Mouse (Mus musculus) limb, embryonic 15.5 days (tissue): ENCODE results near the gene Zfp987. TPM values are rescaled to one million over a fixed set of nuclear protein-coding genes. Genes with fewer than 3 reads are reported as not detected.
"Not testable (repeated sequence)": the region's sequence is repeated elsewhere in the genome, so short reads cannot be mapped to it uniquely, and the experiment has no call there.

Experiments
- ATAC-seq: fragments of 200-750 bp; cut with Nextera tagmentation; 2 replicates; pipeline ENCODE4 v1.8.0; 2017; ENCODE audit warnings: low read depth, moderate TSS enrichment; ENCODE audit not compliant: insufficient number of reproducible peaks, low FRiP score, low TSS enrichment
- H3K27ac ChIP-seq: fragments of 300-500 bp; sonication (generic); 2 replicates; pipeline ENCODE4 v1.5.1; 2015; ENCODE audit warnings: moderate library complexity, mild to moderate bottlenecking, inconsistent platforms
- H3K27me3 ChIP-seq: fragments of 300-500 bp; sonication (generic); 2 replicates; pipeline ENCODE4 v1.6.1; 2015; ENCODE audit warnings: inconsistent platforms
- H3K36me3 ChIP-seq: fragments of 300-500 bp; sonication (generic); 2 replicates; pipeline ENCODE4 v1.6.1; 2015; ENCODE audit warnings: inconsistent platforms
- H3K4me1 ChIP-seq: fragments of 300-500 bp; sonication (generic); 2 replicates; pipeline ENCODE4 v1.6.1; 2015; ENCODE audit warnings: inconsistent platforms
- H3K4me2 ChIP-seq: fragments of 300-500 bp; sonication (generic); 2 replicates; pipeline ENCODE4 v1.6.1; 2015; ENCODE audit warnings: mild to moderate bottlenecking, inconsistent platforms
- H3K4me3 ChIP-seq: fragments of 300-500 bp; sonication (generic); 2 replicates; pipeline ENCODE4 v1.5.1; 2015; ENCODE audit warnings: mild to moderate bottlenecking, inconsistent platforms
- H3K9ac ChIP-seq: fragments of 300-500 bp; sonication (generic); 2 replicates; pipeline ENCODE4 v1.6.1; 2015; ENCODE audit warnings: inconsistent platforms
- H3K9me3 ChIP-seq: fragments of 300-500 bp; sonication (generic); 2 replicates; pipeline ENCODE4 v1.6.1; 2016; ENCODE audit warnings: inconsistent platforms
- WGBS: fragments of 180-500 bp; shearing (Covaris S2); methylation state at CpG from one replicate; pipeline ENCODE4 v1.1.7; 2015; 5-methylcytosine and 5-hydroxymethylcytosine counted together
- polyA plus RNA-seq: library from polyadenylated mRNA; unstranded; fragments of >200 nt; fragmentation: Nextera tagmentation; extraction: Ambion mirVana; gene quantifications from 2 replicates; pipeline ENCODE4 v1.2.1, GENCODE M21; 2015

Gene Zfp987
- polyA plus RNA-seq, 1 experiment from 2014 or later: 0.09 TPM

DNA sequence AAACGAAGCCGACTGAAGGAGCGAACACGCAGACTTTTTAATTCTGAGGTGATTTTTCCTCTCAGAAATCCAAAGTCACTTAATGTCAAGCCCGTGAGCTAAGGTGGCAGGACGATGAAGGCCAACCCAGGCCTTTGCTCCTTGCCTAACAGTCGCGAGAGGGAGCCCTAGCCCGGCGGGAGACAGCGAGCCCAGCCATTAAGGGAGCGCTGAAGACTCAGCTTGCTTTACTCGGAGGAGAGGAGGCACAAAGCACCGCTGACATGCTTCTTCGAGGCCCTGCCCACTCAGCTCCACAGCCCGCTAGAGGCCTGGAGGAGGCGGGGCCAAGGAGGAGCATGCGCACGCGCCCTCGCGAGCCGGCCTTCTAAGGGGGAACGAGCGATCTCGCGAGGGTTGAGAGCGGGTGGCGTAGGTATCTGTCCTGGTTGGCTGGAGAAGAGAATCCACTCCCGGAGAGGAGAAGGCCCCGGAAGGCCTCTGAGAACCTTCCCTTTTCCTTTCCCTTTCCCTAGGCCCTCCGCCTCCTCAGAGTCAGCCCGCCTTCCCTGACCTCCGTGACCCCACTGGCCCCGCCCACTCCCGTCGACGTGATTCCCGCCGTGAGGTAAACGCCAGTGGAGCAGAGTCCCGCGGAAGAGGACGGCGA, 30.0 kb upstream of the Zfp987 start:
- not testable (repeated sequence) for H3K9ac ChIP-seq, H3K36me3 ChIP-seq, H3K27me3 ChIP-seq, ATAC-seq, H3K27ac ChIP-seq, H3K4me1 ChIP-seq
- WGBS: 32% methylated on average over 45 of the region's 45 CpGs
- Histone ChIP-seq H3K9me3 (peaks cover 17% of the 10 kb centered on the region), H3K4me3 (peak overlapping the region; percentile 27), H3K4me2 (peak overlapping the region; percentile 40)

DNA sequence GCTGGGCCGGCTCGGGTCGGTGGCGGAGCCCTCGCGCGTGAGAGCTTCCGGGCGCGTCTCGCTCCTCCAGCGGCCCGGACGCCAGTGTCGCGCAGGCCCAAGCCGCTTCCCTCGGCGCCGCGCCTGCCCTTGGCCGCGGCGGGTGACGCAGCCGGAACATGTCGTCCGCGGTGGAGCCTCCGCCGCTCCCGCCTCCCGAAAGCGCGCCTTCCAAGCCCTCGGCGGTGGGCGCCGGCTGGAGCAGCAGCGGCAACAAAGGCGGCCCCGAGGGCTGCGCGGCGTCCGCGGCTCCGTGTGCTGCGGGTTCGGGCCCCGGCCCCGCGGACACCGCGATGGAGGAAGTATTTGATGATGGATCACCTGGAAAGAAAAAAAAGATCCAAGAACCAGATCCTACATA, 29.5 kb upstream of the Zfp987 start:
- not testable (repeated sequence) for H3K27me3 ChIP-seq, H3K4me1 ChIP-seq, H3K9ac ChIP-seq, H3K36me3 ChIP-seq, H3K27ac ChIP-seq, ATAC-seq
- Histone ChIP-seq H3K4me2 (peak overlapping the region; percentile 40), H3K4me3 (peak overlapping the region; percentile 27), H3K9me3 (peaks cover 15% of the 10 kb centered on the region)
- WGBS: 20% methylated on average over 55 of the region's 55 CpGs

DNA sequence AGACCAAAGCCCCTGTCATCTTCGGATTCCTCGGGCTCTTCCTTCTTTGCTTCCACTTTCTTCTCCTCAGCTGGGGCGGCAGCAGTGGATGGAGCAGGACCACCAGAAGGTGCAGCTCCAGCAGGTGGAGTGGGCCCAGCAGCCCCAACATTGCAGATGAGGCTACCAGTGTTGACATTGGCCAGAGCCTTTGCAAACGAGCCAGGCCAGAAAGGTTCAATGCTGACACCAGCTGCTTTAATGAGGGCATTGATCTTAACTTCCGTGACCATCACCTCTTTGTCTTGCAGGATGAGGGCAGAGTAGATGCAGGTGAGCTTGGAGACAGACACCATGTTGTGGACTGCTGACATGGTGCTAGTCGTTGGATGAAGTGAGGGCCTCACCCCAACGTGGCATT, 23.8 kb upstream of the Zfp987 start:
- H3K36me3 ChIP-seq, H3K9ac ChIP-seq, H3K9me3 ChIP-seq, H3K4me3 ChIP-seq, H3K27me3 ChIP-seq, H3K4me1 ChIP-seq, H3K27ac ChIP-seq, H3K4me2 ChIP-seq, ATAC-seq: not testable (repeated sequence)
- 80% methylated on average over 7 of the region's 7 CpGs for WGBS

DNA sequence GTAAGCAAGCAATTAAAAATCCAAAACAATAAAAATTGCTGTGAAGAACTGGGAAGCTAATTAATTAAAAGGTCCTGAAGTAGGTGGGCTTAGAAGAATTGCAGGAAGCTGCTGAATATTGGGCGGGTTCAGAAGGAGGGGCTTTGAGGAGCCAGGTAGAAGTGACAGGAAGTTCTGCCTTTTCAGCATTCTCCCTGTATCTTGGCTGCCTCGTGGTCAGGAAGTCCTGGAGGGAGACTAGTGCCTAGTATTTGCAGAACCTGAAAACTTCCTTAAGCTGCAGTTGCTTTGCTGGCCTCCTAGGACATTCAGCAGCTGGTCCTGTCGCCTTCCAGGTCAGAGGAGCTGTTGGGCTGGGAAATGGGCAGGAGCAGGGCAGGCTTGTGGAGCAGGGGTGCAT, 4.3 kb downstream of the Zfp987 start:
- not testable (repeated sequence) for H3K9ac ChIP-seq, H3K4me2 ChIP-seq, H3K27me3 ChIP-seq, H3K4me1 ChIP-seq, H3K9me3 ChIP-seq, H3K36me3 ChIP-seq, ATAC-seq, H3K27ac ChIP-seq, H3K4me3 ChIP-seq
- 40% methylated on average over 3 of the region's 3 CpGs for WGBS

DNA sequence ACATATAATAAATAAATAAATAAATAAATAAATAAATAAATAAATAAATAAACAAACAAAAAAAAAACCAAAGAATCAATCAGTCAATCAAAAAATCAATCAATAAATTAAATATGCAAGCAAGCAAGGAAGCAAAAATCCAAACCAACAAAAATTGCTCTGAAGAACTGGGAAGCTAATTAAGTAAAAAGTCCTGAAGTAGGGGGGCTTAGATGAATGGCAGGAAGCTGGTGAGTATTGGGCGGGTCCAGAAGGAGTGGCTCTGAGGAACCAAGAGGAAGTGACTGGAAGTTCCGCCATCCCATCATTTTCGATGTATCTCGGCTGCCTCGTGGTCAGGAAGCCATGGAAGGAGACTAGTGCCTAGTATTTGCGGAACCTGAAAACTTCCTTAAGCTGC, 59.4 kb downstream of the Zfp987 start, which contains the start of gene Zfp600:
TSS of gene Zfp600 (plus strand) at position 301 of the 400 bp plus-strand sequence.
- H3K27ac ChIP-seq, ATAC-seq: not testable (repeated sequence)

DNA sequence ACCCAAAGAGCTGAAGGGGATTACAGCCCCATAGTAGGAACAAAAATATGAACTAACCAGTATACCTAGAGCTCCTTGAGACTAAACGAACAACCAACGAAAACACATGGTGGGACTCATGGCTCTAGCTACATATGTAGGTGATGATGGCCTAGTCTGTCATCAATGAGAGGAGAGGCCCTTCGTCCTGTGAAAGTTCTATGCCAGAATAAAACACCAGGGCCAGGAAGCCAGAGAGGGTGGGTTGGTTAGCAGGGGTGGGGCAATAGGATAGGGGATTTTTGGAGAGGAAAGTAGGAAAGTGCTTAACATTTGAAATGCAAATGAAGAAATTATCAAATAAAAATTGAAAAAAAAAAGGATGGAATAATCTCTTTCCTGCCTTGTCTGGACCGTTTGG, 65.8 kb downstream of the Zfp987 start:
- H3K9me3 ChIP-seq, H3K4me2 ChIP-seq, ATAC-seq, H3K27ac ChIP-seq, H3K4me1 ChIP-seq, H3K36me3 ChIP-seq, H3K9ac ChIP-seq, H3K4me3 ChIP-seq, H3K27me3 ChIP-seq: not testable (repeated sequence)
- 72% methylated on average over 4 of the region's 4 CpGs for WGBS

More for the DNA sequence above, 59.4 kb downstream of the Zfp987 start, which contains the start of gene Zfp600:
- H3K27me3 ChIP-seq, H3K4me1 ChIP-seq, H3K9ac ChIP-seq, H3K9me3 ChIP-seq, H3K4me3 ChIP-seq, H3K4me2 ChIP-seq, H3K36me3 ChIP-seq: not testable (repeated sequence)
- no CpG with 5 or more reads among the region's 6 CpGs for WGBS

DNA sequence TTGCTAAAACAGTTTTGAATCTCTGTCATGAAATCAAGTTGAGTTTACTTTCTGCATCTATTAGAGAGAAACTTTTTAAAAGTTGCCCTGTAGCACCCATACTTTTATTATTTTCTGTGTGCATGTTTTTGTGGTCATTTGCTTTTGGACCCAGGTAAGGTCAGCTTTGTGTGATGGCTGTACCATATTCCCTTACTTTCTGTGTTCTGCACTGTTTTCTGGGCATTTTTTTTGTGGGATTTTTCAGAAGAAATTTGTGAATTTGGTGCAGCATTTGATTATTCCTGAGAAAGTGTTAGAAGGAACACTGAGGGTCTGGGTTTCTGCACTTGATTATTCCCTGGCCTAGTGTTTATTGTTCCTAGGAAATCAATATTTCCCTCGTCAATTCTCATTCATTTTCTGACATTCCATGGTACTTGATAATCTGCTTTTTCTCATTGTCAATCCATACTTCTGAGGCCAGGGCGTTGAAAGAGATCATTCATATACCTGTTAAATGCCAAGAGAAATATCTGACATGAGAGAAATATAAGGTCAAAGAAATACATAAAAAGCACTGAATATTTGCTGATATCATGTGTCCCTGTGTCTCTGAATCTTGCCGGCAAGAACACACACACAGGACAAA, 70.2 kb downstream of the Zfp987 start:
- not testable (repeated sequence) for H3K4me1 ChIP-seq, H3K27me3 ChIP-seq, H3K36me3 ChIP-seq, H3K9ac ChIP-seq, ATAC-seq, H3K4me3 ChIP-seq, H3K4me2 ChIP-seq, H3K27ac ChIP-seq
- H3K9me3 ChIP-seq: peaks cover 11% of the 10 kb centered on the region; the same call in 1 of the 2 replicates
- 80% methylated on average over 3 of the region's 3 CpGs for WGBS

DNA sequence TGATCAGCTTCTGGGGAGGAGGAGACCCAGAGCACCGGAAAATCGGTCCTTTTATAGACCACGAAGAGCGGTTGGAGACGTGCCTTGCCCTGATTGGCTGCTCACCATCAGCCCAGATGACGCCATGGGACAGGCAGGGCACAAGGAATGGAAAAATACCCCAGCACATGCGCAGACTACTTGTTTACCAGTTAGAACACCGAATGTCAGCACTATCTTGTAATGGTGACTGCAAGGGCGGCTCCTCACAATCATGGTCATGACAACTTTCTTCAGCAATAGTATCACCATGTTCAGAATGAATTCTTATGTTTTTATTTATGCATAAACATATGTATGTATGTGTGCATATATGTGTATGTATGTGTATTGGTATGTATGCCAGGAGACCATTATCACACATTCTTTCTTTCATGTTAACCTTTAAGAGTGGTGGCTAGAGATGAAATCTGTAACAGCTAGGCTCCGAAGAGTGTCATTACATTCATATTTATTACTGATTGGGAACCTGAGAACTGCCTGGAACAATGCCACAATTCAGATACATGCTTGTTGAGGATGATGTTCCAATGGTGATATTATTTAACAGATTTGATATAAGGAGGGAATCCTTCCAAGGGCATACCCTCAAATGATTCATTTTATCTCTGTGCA, 70.9 kb downstream of the Zfp987 start:
- H3K27me3 ChIP-seq, H3K36me3 ChIP-seq, H3K27ac ChIP-seq, H3K4me2 ChIP-seq, H3K4me1 ChIP-seq, H3K4me3 ChIP-seq, H3K9ac ChIP-seq: not testable (repeated sequence)
- ATAC-seq: peak; percentile 71
- peaks cover 11% of the 10 kb centered on the region; the same call in 1 of the 2 replicates for H3K9me3 ChIP-seq
- WGBS: 78% methylated on average over 10 of the region's 10 CpGs

DNA sequence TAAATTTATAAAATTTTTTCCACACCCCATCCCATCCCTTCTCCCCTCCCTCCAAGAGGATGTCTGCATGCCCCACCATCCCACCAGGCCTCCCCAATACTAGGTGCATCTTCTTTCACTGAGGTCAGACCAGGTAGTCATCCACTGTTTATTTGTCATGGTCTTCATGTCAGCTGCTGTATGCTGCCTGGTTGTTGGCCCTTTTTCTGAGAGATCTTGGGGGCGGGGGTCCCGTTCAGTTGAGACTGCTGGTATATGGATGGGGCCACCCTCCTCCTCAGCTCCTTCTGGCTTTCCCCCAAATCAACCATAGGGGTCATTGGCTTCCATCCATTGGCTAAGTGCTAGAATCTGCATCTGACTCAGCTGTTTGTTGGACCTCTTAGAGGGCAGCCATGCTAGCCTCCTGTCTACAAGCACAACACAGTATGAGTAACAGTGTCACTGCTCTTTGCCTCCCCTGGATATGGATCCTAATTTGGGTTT, 71.7 kb downstream of the Zfp987 start:
- H3K27ac ChIP-seq, H3K9ac ChIP-seq, H3K4me2 ChIP-seq, H3K4me3 ChIP-seq, H3K4me1 ChIP-seq, H3K36me3 ChIP-seq, H3K27me3 ChIP-seq: not testable (repeated sequence)
- ATAC-seq: peak; percentile 78
- peaks cover 16% of the 10 kb centered on the region for H3K9me3 ChIP-seq
- no CpG with 5 or more reads among the region's 2 CpGs for WGBS

DNA sequence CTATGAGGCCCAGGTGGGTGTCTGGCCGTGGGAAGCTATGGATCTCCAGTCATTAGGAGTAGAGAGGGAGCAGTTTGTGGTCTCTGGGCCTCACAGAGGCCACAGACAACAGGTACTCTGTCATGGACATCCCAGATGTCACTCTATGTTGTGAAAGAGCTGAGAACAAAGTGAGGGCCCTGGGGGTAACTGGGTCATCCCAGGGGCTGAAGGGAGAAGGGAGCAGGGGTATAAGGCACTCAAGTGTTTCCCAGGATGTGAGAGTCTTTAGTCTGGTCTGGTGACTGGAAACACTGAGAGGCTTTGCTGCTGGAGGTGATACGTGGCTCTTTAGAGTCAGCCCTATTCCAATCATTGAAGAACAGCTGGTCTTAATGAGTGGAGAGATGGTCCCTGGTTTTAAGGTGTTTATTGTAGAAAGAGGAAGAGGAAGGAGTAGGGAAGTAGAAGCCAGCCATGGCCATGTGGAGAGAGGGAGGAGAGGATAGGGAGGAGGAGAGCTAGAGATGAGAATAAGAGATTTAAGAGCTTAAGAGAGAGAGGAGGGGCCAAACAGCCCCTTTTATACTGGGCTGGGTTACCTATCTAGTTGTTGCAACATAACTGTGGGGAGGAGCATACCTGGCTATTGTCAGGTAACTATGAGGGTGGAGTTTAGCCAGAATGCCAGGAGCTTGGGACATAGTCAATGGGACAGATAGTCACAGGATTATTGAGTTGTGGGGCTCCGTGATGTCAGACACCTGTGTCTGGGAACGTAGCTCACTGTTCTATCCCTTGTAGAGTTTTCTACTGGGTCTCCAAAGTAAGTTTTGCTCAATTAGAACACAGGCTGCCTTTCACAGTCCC, 76.5 kb downstream of the Zfp987 start:
- not testable (repeated sequence) for H3K4me2 ChIP-seq, H3K27ac ChIP-seq, H3K9ac ChIP-seq, H3K4me3 ChIP-seq, H3K36me3 ChIP-seq, H3K4me1 ChIP-seq, H3K27me3 ChIP-seq
- 61% methylated on average over 4 of the region's 4 CpGs for WGBS
- ATAC-seq: peak; percentile 85
- H3K9me3 ChIP-seq: peaks cover 11% of the 10 kb centered on the region; the same call in 1 of the 2 replicates
